Mouse (Mus musculus) cerebellum, adult 11 months (tissue): Measurements from ENCODE around the gene 4931422A03Rik.

Source experiments
- DNase-seq: peaks from one replicate; pipeline ENCODE4 v3.0.0; 2022

4931422A03Rik gene

DNA sequence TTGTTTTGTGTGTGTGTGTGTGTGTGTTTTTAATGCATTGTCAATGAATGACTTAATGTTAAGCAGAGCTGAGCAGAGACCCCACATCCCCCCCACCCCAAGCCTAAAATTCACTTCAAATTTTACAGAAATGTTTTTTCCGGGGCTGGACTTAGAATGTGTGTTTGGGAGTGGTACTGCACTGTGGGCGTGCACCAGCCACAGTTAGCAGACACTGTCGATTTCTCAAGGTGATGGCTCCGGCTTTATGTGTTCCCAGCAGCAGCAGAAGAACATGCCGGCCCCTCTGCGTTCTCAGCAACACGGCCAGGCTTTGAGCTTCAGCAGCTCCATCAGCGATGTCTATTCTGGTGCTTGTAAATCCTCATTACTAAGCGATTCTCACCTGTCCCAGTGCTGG is 95.7 kb downstream of the 4931422A03Rik start:
- no peak for DNase-seq

DNA sequence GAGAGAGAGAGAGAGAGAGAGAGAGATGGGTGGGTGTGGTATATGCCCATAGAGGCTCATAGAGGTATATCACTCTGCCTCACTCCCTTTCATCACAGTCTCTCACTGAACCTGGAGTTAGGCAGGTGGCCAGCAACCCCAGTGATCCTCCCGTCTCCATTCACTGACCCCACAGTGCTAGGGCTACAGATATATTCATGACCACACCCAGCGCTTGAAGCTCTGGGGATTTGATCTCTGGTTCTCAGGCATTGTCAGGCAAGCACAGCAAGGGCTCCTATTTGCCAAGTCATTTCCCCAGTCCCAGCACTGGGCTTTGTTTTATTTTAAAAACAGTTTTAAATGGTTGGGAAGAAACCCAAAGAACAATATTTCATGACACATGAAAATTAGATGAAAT is 96.1 kb downstream of the 4931422A03Rik start:
- no peak for DNase-seq

DNA sequence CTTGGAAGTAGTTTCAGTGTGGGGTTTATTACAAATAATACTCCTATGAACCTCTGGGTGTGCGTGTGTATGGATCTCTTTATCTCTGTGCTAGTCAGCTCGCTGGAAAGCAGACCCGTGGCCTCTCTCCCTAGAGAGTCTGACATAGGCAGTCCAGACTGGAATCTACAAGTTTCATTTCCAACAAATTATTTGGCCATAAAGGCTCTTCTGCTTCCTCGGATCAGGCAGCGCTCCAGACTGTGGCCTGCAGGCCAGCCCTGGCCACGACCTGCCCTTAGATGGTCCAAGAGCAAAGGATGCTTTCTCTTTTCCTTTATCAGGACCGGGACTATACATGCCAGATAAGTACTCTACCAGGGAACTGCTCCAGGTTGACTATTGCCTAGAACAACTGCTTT is 96.7 kb downstream of the 4931422A03Rik start:
- DNase-seq: no peak

DNA sequence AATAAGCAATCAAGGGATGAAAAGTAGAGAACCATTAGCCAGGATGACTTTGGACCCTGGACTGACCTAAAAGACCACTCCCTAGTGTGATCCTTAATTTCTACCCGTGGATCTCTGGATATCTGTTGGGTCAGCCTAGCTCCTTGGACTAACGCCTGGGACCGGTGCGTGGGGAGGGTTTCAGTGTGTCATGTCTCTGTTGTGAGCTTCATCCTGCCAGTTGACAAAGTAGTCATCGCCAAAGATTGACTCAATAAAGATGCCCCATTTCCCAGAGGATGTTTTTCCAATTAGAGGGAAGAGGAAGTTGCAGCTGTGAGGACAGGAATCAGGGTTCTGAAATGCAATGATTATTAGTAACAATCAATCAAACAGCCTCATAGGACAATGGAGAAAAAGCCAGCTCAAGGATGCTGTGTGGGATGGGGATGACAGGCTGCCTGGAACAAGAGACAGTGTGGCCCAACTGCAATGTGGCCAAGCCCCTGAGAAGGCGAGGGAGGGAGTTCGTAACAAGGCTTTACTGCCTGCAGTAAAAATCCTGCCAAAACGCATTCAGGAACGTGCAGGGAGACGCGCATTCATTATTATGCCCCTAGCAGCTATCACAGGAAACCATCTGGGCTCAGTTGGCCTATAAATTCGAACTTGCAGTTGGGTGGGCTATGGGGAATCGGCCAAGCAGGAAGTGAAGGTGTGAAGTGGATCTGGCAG is 97.7 kb downstream of the 4931422A03Rik start:
- no peak for DNase-seq

DNA sequence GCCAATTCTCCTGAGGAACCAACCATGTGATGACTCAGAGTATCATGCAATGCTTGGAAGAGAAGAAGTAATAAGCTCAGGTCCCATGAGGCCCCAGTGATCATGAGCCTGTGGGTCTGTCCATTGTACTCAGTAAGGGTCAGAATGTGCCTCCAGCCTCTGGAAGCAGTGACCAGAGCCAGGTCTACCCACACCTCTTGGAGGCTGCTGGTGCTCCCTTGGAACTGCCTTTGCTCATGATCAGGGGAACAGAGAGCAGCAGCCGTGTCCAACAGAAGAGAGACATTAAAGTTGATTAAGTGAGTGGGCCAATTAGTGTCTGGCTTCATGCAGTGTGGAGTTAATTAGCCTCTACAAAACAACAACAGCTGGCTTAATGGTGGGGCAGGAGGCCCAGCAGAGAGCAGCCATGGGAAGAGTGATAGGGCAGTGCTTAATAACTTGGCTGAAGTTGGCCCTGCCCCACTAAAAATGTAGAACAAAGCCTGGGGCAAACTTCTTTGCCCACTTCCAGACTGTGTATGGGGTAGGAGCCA is 100.5 kb downstream of the 4931422A03Rik start:
- no peak for DNase-seq

DNA sequence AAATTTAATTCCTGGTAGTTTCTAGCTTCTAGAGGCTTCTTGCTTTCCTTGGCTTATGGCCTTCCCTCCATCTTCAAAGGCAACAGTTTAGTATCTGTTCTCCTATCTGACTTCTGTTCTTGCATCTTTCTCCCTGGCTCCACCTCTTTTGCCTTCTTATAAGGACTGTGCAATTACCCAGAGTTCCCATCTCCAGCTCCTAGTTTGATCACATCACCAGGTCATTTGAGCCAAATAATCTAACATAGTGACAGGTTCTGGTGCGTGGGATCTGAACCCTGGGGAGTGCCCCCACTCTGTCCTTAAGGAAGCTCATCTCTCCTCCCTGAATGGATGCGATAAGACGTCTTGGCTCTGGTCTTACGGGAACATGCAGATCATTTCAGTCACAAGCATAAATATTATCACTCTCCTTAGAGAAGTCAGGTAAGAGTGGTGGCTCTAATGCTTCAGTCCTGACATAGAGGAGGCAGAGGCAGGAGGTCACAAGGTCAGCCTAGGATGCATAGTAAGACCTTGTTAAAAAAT is 101.5 kb downstream of the 4931422A03Rik start:
- no peak for DNase-seq

DNA sequence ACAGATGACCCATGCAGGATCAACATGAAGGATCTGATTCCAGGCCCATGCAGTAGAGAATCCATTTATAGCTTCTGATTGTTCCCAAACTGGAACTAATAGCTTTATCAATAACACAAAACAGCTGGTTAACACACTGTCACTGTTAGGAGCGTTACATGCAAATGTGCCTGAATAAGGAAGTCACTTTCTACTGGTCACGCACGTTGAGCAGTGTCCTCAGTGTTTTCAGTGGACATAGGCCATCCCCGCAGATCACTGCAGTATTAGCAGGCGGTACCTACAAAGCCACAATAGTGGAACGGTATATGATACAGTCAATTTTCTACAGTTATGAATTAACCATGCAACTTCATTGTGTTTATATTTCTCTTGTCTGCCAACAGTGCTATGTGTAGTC is 108.7 kb downstream of the 4931422A03Rik start:
- DNase-seq: no peak

DNA sequence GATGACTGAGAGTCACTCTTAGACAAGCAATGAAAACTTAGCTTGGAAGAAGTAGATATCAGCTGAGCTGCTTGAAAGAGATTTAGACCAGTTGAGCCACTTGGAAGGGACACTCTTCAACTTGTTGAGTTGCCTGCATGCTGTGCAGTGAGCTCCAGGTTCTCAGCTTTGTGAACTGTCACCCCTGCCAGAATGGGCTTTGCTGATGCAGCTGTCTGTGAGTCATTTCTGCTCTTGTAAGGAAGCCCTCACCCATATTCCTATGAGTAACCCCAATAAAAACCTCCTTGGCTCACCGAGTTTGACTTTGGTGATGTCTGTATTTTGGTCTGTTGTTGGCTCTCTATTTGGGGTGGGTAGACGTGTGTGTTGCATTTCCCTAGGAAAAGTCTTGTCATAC is 109.8 kb downstream of the 4931422A03Rik start:
- DNase-seq: no peak

DNA sequence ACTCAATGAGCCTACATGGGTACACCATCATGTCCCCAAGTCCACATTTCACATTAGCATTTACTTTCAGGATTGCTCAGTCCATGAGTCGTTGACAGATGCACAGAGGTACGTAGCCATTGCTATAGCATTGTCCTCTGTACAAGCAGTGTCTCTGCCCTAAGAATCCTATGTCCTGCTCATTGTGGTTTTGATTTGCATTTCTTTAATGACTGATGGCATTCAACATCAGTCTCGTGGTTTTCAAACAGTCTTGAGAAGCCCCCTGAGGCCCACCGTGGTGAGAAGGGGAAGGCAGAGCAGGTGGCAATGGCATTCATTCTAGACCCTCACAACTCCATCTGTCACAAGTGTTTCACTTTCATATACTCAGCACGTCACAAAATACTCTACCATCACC is 110.8 kb downstream of the 4931422A03Rik start:
- DNase-seq: no peak
